Mouse (Mus musculus) olfactory bulb, adult 2 months (tissue): Measurements from ENCODE around the gene Nfasc. TPM values are rescaled to one million over a fixed set of nuclear protein-coding genes. Genes with fewer than 3 reads are reported as not detected.

ENCODE experiments used
- H3K27ac ChIP-seq: fragments of 200-500 bp; 2 replicates; pipeline ENCODE4 v1.5.1; 2012; ENCODE audit warnings: low read depth, low read length; ENCODE audit not compliant: insufficient read depth
- H3K4me1 ChIP-seq: fragments of 200-500 bp; 2 replicates; pipeline ENCODE4 v1.6.1; 2012; ENCODE audit warnings: low read length; ENCODE audit not compliant: control insufficient read depth, insufficient read depth
- H3K4me3 ChIP-seq: fragments of 200-500 bp; 2 replicates; pipeline ENCODE4 v1.5.1; 2012; ENCODE audit warnings: mild to moderate bottlenecking, low read depth, low read length, moderate library complexity; ENCODE audit not compliant: insufficient read depth
- CTCF ChIP-seq: fragments of 200-500 bp; IDR thresholded peaks from 2 replicates; pipeline ENCODE4 v1.5.1; 2012; ENCODE audit warnings: low read depth, mild to moderate bottlenecking, low read length, moderate library complexity; ENCODE audit not compliant: insufficient read depth
- POLR2A ChIP-seq: fragments of 200-500 bp; IDR thresholded peaks from 2 replicates; pipeline ENCODE4 v1.6.1; 2012; ENCODE audit warnings: mild to moderate bottlenecking, low read depth, low read length, moderate library complexity; ENCODE audit not compliant: insufficient read depth
- WGBS: fragments of 180-500 bp; shearing (Covaris S2); methylation state at CpG from one replicate; pipeline ENCODE4 v1.1.7; 2018; 5-methylcytosine and 5-hydroxymethylcytosine counted together
- polyA plus RNA-seq: library from polyadenylated mRNA; stranded (reverse); fragments of >200 nt; gene quantifications from 2 replicates; pipeline ENCODE4 v1.2.4, GENCODE M21; 2012; ENCODE audit warnings: low replicate concordance; ENCODE audit not compliant: missing spikeins, insufficient read depth, insufficient read length

The Nfasc gene
- polyA plus RNA-seq, 1 experiment = 87.2 TPM

GRCm38 (mm10) chr1:132567336-132568125, 174.1 kb downstream of the Nfasc start:
- Histone ChIP-seq H3K4me3 (no peak overlapping the region), H3K27ac (no peak overlapping the region), H3K4me1 (peaks cover 16% of the 10 kb centered on the region)
- TF ChIP-seq POLR2A = no peak
- TF ChIP-seq CTCF = no peak
- 77% methylated on average over 11 of the region's 11 CpGs for WGBS

- Histone ChIP-seq H3K27ac (no peak overlapping the region), H3K4me1 (peaks cover 22% of the 10 kb centered on the region), H3K4me3 (no peak overlapping the region)
- WGBS = 43% methylated on average over 7 of the region's 7 CpGs
- TF ChIP-seq CTCF = no peak
Observed at GRCm38 (mm10) chr1:132565766-132566165, 175.8 kb downstream of the Nfasc start.

GRCm38 (mm10) chr1:132564946-132565345, 176.7 kb downstream of the Nfasc start:
- H3K27ac ChIP-seq = no peak overlapping the region
- no peak overlapping the region for H3K4me3 ChIP-seq
- TF ChIP-seq POLR2A = no peak
- no peak for TF ChIP-seq CTCF
- 46% methylated on average over 6 of the region's 6 CpGs for WGBS
- peaks cover 22% of the 10 kb centered on the region for H3K4me1 ChIP-seq

GRCm38 (mm10) chr1:132562337-132562795, 179.2 kb downstream of the Nfasc start:
- no peak for TF ChIP-seq POLR2A
- 26% methylated on average over 10 of the region's 10 CpGs for WGBS
- Histone ChIP-seq H3K4me3 (no peak overlapping the region), H3K27ac (no peak overlapping the region), H3K4me1 (peaks cover 39% of the 10 kb centered on the region)

- no peak for TF ChIP-seq CTCF
- Histone ChIP-seq H3K4me1 (peaks cover 35% of the 10 kb centered on the region), H3K4me3 (no peak overlapping the region), H3K27ac (no peak overlapping the region)
- WGBS = 63% methylated on average over 8 of the region's 8 CpGs
Observed at GRCm38 (mm10) chr1:132560907-132561700, 180.5 kb downstream of the Nfasc start.

- Histone ChIP-seq H3K4me3 (no peak overlapping the region), H3K27ac (no peak overlapping the region), H3K4me1 (peaks cover 27% of the 10 kb centered on the region)
- WGBS = 49% methylated on average over 6 of the region's 6 CpGs
- TF ChIP-seq POLR2A = no peak
- TF ChIP-seq CTCF = no peak
Observed at GRCm38 (mm10) chr1:132559045-132559444, 182.6 kb downstream of the Nfasc start.

GRCm38 (mm10) chr1:132557901-132558631, 183.5 kb downstream of the Nfasc start:
- H3K4me1 ChIP-seq = peaks cover 27% of the 10 kb centered on the region
- WGBS = 27% methylated on average over 9 of the region's 9 CpGs
- no peak overlapping the region for H3K4me3 ChIP-seq
- no peak for TF ChIP-seq POLR2A
- no peak for TF ChIP-seq CTCF
- H3K27ac ChIP-seq = no peak overlapping the region

- WGBS = 71% methylated on average over 8 of the region's 8 CpGs
- no peak overlapping the region for H3K27ac ChIP-seq
- TF ChIP-seq POLR2A = no peak
- no peak for TF ChIP-seq CTCF
- H3K4me1 ChIP-seq = peaks cover 18% of the 10 kb centered on the region
- no peak overlapping the region for H3K4me3 ChIP-seq
Observed at GRCm38 (mm10) chr1:132543789-132544188, 197.8 kb downstream of the Nfasc start.
